Mouse (Mus musculus) mouse embryonic stem cell (cell line): ENCODE data around the gene Fam98a.

Source experiments
- in situ Hi-C, 2 experiments: fragments of 300-500 bp; cut with MboI; formaldehyde crosslinking; loops; 1 replicate in 1 of 2; 3 replicates in 1 of 2; pipeline ENCODE4 v1.14.3; 2019 to 2020; ENCODE audit warnings: low sequenced_read_pairs in 2 of 2, low pct_unique_long_range_greater_than_20kb in 1 of 2, mixed read lengths in 1 of 2; ENCODE audit not compliant: unreplicated experiment in 1 of 2

Gene Fam98a

GRCm38 (mm10) chr17:75526411-75526810 lies 25.3 kb downstream of the Fam98a start:
- in situ Hi-C loops: no loop called here

- in situ Hi-C loops: no loop called here
Observed at GRCm38 (mm10) chr17:75523812-75524211, 27.9 kb downstream of the Fam98a start.

GRCm38 (mm10) chr17:75522347-75523065 lies 29.2 kb downstream of the Fam98a start:
- in situ Hi-C loops: no loop called here

- in situ Hi-C loops: no loop called here
Observed at GRCm38 (mm10) chr17:75521236-75521842, 30.4 kb downstream of the Fam98a start.

GRCm38 (mm10) chr17:75519239-75519900 lies 32.4 kb downstream of the Fam98a start:
- in situ Hi-C loops: no loop called here

GRCm38 (mm10) chr17:75518181-75518901 lies 33.4 kb downstream of the Fam98a start:
- in situ Hi-C loops: no loop called here

GRCm38 (mm10) chr17:75516591-75516990 lies 35.2 kb downstream of the Fam98a start:
- in situ Hi-C loops: no loop called here

GRCm38 (mm10) chr17:75509257-75509656 lies 42.5 kb downstream of the Fam98a start:
- in situ Hi-C loops: no loop called here

- in situ Hi-C loops: no loop called here
Observed at GRCm38 (mm10) chr17:75506708-75507641, 44.8 kb downstream of the Fam98a start.

- in situ Hi-C loops: no loop called here
Observed at GRCm38 (mm10) chr17:75506097-75506675, 45.6 kb downstream of the Fam98a start.

GRCm38 (mm10) chr17:75505053-75505452 lies 46.7 kb downstream of the Fam98a start:
- in situ Hi-C loops: no loop called here

- in situ Hi-C loops: no loop called here
Observed at GRCm38 (mm10) chr17:75503031-75503430, 48.7 kb downstream of the Fam98a start.

GRCm38 (mm10) chr17:75498241-75498651 lies 53.5 kb downstream of the Fam98a start:
- in situ Hi-C loops: no loop called here

GRCm38 (mm10) chr17:75495213-75495612 lies 56.5 kb downstream of the Fam98a start:
- in situ Hi-C loops: no loop called here
